In genomic region chr14:121731688-121732168, GRCm38 (mm10) we compare ENCODE assay signal across 8 mouse cellular contexts.
DNase-seq lines count a peak whose midpoint lies in the region; ATAC-seq and TF ChIP-seq lines count a peak whose summit lies in the region.

No protein-coding gene starts in this region.

- H3K4me1 ChIP-seq in heart, postnatal 0 days (ENCODE audit: control insufficient read depth, insufficient read depth) = no peaks in the 10 kb centered on the region
- peaks cover 15% of the 10 kb centered on the region for H3K4me1 ChIP-seq in intestine, embryonic 15.5 days (replicated peaks)
- H3K4me1 ChIP-seq in midbrain, embryonic 15.5 days = peaks cover 12% of the 10 kb centered on the region; the same call in 1 of the 2 replicates

- no peaks in the 10 kb centered on the region for H3K36me3 ChIP-seq in heart, postnatal 0 days (replicated peaks; ENCODE audit: control insufficient read depth, insufficient read depth, low read length)
- H3K36me3 ChIP-seq in intestine, embryonic 15.5 days = no peaks in the 10 kb centered on the region
- H3K36me3 ChIP-seq in midbrain, embryonic 15.5 days (replicated peaks) = no peaks in the 10 kb centered on the region

- H3K27me3 ChIP-seq in heart, postnatal 0 days (ENCODE audit: control insufficient read depth, insufficient read depth, low read length) = peaks cover 45% of the 10 kb centered on the region
- no peaks in the 10 kb centered on the region for H3K27me3 ChIP-seq in intestine, embryonic 15.5 days (replicated peaks)
- no peaks in the 10 kb centered on the region for H3K27me3 ChIP-seq in midbrain, embryonic 15.5 days (replicated peaks)

- no peak overlapping the region for H3K27ac ChIP-seq in heart, postnatal 0 days (ENCODE audit: low read depth)
- no peak overlapping the region for H3K27ac ChIP-seq in intestine, embryonic 15.5 days
- H3K27ac ChIP-seq in midbrain, embryonic 15.5 days = no peak overlapping the region

- no peak for TF ChIP-seq EP300 in heart, postnatal 0 days (IDR thresholded peaks at IDR 0.05; ENCODE audit: low read depth)

- TF ChIP-seq CTCF in heart, postnatal 0 days (IDR thresholded peaks at IDR 0.05; ENCODE audit: low read depth) = no peak

- intact Hi-C loops in heart, postnatal 25 days (cut with DNase I) = no loop called here

- WGBS in heart, postnatal 0 days = 35% methylated on average over 6 of the region's 6 CpGs
- WGBS in intestine, embryonic 15.5 days = 27% methylated on average over 6 of the region's 6 CpGs
- WGBS in midbrain, embryonic 15.5 days = 27% methylated on average over 6 of the region's 6 CpGs

- DNase-seq in heart, postnatal 0 days (ENCODE audit: low spot score) = no peak
- DNase-seq in heart, postnatal 25 days (ENCODE audit: low spot score) = no peak
- DNase-seq in embryo, embryonic 11 days = peak; percentile 84
- peak; percentile 75 for DNase-seq in yolk sac, embryonic 10.5 days (ENCODE audit: low spot score)
- DNase-seq in right cerebral cortex, postnatal 36 days (ENCODE audit: low spot score in 2 of 2) = no peak
- no peak for DNase-seq in cerebellum, postnatal 4 days (ENCODE audit: low spot score in 2 of 2)

- ATAC-seq in heart, postnatal 0 days (ENCODE audit: insufficient read depth, low read depth) = peak; percentile 41; the same call in 1 of the 2 replicates
- ATAC-seq in intestine, embryonic 15.5 days = peak; percentile 92
- ATAC-seq in midbrain, embryonic 15.5 days (replicated peaks) = peak; percentile 46; the same call in 1 of the 2 replicates

- no peak overlapping the region for H3K4me2 ChIP-seq in heart, postnatal 0 days (ENCODE audit: low read depth, low read length)
- peak overlapping the region; percentile 38; the same call in 1 of the 2 replicates for H3K4me2 ChIP-seq in intestine, embryonic 15.5 days (replicated peaks)
- no peak overlapping the region for H3K4me2 ChIP-seq in midbrain, embryonic 15.5 days

- no peak overlapping the region for H3K9ac ChIP-seq in heart, postnatal 0 days (replicated peaks; ENCODE audit: low read depth, low read length)
- H3K9ac ChIP-seq in intestine, embryonic 15.5 days = no peak overlapping the region
- no peak overlapping the region for H3K9ac ChIP-seq in midbrain, embryonic 15.5 days

- H3K9me3 ChIP-seq in heart, postnatal 0 days (replicated peaks; ENCODE audit: control insufficient read depth, low read length) = no peaks in the 10 kb centered on the region
- H3K9me3 ChIP-seq in intestine, embryonic 15.5 days = no peaks in the 10 kb centered on the region
- no peaks in the 10 kb centered on the region for H3K9me3 ChIP-seq in midbrain, embryonic 15.5 days

- H3K4me3 ChIP-seq in heart, postnatal 0 days (ENCODE audit: low read depth, low read length) = no peak overlapping the region
- no peak overlapping the region for H3K4me3 ChIP-seq in intestine, embryonic 15.5 days (replicated peaks)
- H3K4me3 ChIP-seq in midbrain, embryonic 15.5 days = no peak overlapping the region

Comparison
In these comparisons a context has a peak if more than half of its experiments do, and no peak if none do; other contexts are left out.
1. ATAC-seq: peak in every context shown above with its lines; median percentile 92 in intestine, embryonic 15.5 days; 46 in midbrain, embryonic 15.5 days; 41 in heart, postnatal 0 days.
2. DNase-seq: peak in embryo, embryonic 11 days (single experiment) and yolk sac, embryonic 10.5 days (single experiment); none in heart, postnatal 0 days (single experiment), heart, postnatal 25 days (single experiment), right cerebral cortex, postnatal 36 days (0 of 2) and cerebellum, postnatal 4 days (0 of 2).